Mouse (Mus musculus) mesoderm, embryonic 11.5 days (tissue): ENCODE data around the gene Mgat5b.

Experiments
- DNase-seq: peaks from one replicate; pipeline ENCODE4 v3.0.0-alpha.2; 2012; ENCODE audit warnings: low read depth, low spot score

Mgat5b gene

DNA sequence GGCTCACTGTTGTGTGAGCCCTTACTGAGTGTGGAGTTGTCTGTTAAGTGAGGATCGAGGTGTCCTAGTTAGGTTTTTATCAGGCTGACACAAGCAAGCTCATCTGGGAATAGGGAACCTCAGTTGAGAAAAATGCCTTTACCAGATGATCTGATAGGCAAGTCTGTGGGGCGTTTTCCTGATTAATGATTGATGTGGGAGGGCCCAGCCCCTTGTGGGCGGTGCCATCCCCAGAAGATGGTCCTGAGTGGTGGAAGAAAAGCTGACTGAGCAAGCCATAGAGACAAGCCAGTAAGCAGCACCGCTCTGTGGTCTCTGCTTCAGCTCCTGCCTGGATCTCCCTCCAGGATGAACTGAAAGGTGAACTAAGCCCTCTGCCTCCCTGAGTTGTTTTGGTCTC, 112.6 kb downstream of the Mgat5b start:
- DNase-seq, result no peak

DNA sequence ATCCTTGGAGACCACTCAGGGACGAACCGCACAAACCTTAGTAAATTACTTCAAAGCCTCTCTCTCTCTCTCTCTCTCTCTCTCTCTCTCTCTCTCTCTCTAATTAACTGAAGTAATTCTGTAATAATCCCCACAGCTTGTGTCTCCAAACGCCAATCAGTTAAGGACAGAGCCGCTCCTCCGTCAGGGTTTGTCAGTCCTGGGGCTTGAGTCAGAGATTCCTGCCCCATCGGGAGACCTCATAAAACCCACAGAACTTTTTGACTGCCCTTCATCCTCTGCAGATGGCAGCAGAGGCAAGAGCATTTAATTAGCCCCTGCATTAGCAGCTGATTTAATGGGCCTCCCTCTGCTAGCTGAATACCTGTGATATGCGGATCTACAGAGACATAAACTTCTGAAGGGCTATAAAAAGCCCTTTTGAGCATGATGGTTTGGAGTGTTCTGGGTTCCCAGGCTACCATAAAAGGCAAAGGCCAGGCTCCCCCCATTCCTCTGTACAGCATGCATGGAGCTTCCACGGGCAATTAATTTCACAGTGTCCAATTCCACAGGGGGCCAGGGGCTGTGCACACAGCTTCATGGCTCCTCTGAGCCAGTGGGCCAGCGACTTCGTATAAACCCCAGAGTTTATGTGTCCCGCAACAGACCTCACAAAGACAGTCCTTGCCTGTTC, 117.1 kb downstream of the Mgat5b start:
- peak; percentile 40 for DNase-seq
